Comparison of ENCODE assay signal across 20 mouse cellular contexts in genomic region chr2:32162102-32162501, GRCm38 (mm10). TPM values are rescaled to one million over a fixed set of nuclear protein-coding genes. Genes with fewer than 3 reads are reported as not detected.
DNase-seq lines count a peak whose midpoint lies in the region; ATAC-seq lines count a peak whose summit lies in the region.
"Had no signal": no experiment of that assay in that cellular context is flagged by ENCODE, and none has a peak within 500 bp of the region (broad histone marks: within the 10 kb centered on the region; RNA-seq: fewer than 3 reads in every experiment).

No protein-coding gene starts in this region.

- peak; percentile 63 for DNase-seq in lung, postnatal 36 days
- no peak for DNase-seq in lung, postnatal 10 days
- peak; percentile 93 for DNase-seq in ES-CJ7 (ENCODE audit: low read depth, low spot score)
- DNase-seq in heart, postnatal 36 days, result no peak
- DNase-seq in cerebellum, adult 9-10 months, result no peak
- no peak for DNase-seq in adrenal gland, postnatal 4 days (ENCODE audit: low spot score in 2 of 2)
- DNase-seq: adrenal gland, postnatal 14 days; cerebellum, postnatal 25 days; gastrocnemius, postnatal 25 days; heart, adult 18-20 months; heart, postnatal 4 days; kidney, adult 11 months; kidney, postnatal 14 days; layer of hippocampus, adult 9-11 months; lung, embryonic 14.5 days; spleen, adult 18-20 months; thymus, postnatal 36 days had no signal

- intact Hi-C loops in heart, postnatal 36 days (cut with DNase I), result no loop called here

- ATAC-seq in monocyte, adult 5-6 weeks (replicated peaks; ENCODE audit: insufficient number of reproducible peaks, low FRiP score, low TSS enrichment, poor library complexity, severe bottlenecking), result peak; percentile 63; the same call in 1 of the 2 replicates
- ATAC-seq: forebrain, embryonic 13.5 days; inflammation-experienced regulatory T-cells, adult 6 months had no signal

RNA-seq across cellular contexts. Expression of gene Prrc2b, which starts 11.2 kb away (rescaled TPM):
- 13.3 to 55.4 TPM (median 22.1 TPM) in 3 replicates for total RNA-seq in monocyte, adult 5-6 weeks (2017)
- total RNA-seq in heart, postnatal 36 days (2021), result 10 to 100 TPM; 75.5 to 80.0 TPM
- total RNA-seq in adrenal gland, postnatal 4 days (2021), result 100 to 1,000 TPM; 148 to 158 TPM

Comparison
In these comparisons a context has a peak if more than half of its experiments do, and no peak if none do; other contexts are left out.
1. DNase-seq: peak in lung, postnatal 36 days (single experiment) and ES-CJ7 (single experiment); none in lung, postnatal 10 days (single experiment), heart, postnatal 36 days (0 of 2), cerebellum, adult 9-10 months (single experiment) and adrenal gland, postnatal 4 days (0 of 2).